Mouse (Mus musculus): ENCODE data around the gene Man2a2. TPM values are rescaled to one million over a fixed set of nuclear protein-coding genes. Genes with fewer than 3 reads are reported as not detected.

Man2a2 gene
- polyA plus RNA-seq (2017; shearing (Covaris generic)) = 12.3 TPM

DNA sequence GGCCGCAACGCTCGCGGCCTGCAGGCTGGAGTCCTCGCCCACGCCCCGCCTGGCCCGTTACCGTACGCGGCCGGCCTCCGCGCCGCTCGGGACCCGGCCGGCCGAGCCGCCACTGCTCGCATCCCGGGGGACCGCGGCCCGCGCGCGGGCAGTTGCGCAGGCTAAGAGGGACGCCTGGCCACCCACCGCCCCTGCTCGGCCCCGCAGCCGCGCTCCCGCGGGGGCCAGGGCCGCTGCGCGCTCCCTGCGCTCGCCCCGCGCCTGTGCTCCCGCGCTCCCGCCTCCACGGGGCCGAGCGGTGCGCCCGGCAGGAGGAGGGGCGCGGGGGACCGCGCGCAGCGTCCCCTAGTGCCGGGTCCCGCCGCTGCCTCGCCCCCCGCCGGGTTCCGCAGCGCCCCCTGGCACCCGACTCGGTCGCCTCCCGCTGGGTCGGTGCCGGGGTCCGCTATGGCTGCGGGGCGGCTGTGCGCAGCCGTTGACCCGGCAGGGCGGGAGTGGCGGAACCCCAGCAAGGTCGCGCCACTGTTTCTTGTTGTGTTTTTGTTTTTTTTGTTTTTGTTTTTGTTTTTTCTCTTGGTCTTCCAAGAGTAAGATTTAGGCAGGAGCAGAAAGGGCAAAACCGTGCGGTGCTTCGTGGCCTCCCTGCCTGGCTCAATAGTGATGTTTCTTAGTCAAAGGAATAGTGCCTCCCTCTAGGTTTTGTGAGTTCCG, at the start of gene Man2a2:
Gene Man2a2 (minus strand): TSS at position 335 of the 711 bp plus-strand sequence.

DNA sequence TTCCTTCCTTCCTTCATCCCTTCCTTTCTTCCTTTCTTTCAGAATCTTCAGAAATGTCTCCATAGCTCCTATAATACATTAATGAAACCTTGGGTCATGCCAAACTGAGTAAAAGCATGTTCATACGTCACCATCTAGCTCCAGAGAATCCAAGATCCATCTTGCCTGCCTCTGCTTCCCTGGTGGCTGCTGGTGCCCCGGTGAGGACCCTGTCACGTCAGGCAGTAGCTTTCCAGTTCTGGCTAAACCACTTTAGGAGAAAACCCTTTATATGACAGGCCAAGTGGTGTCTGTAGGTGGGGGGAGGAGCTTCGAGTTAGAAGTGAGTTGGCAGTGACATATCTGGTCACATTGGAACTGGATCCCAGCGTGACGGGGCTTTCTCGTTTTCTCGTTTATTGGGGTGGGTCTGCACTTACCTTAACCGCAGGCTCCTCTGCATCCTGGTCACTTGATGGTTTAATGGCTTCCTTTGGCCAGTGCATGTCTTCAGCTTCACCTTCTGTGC, 34.1 kb upstream of the Man2a2 start, which contains the start of gene Furin:
Gene Furin (minus strand): TSS at position 249 of the 508 bp plus-strand sequence.

GRCm38 (mm10) chr7:80387633-80388543, 16.7 kb upstream of the Man2a2 start, which contains the start of gene Fes:
Gene Fes (minus strand): TSS chr7:80387946.

GRCm38 (mm10) chr7:80342858-80343257, 28.3 kb downstream of the Man2a2 start, which contains the start of gene Hddc3:
Gene Hddc3 (plus strand): TSS chr7:80343104.

GRCm38 (mm10) chr7:80340793-80341192, 30.4 kb downstream of the Man2a2 start, which contains the start of gene Unc45a:
Gene Unc45a (minus strand): TSS chr7:80341005.

DNA sequence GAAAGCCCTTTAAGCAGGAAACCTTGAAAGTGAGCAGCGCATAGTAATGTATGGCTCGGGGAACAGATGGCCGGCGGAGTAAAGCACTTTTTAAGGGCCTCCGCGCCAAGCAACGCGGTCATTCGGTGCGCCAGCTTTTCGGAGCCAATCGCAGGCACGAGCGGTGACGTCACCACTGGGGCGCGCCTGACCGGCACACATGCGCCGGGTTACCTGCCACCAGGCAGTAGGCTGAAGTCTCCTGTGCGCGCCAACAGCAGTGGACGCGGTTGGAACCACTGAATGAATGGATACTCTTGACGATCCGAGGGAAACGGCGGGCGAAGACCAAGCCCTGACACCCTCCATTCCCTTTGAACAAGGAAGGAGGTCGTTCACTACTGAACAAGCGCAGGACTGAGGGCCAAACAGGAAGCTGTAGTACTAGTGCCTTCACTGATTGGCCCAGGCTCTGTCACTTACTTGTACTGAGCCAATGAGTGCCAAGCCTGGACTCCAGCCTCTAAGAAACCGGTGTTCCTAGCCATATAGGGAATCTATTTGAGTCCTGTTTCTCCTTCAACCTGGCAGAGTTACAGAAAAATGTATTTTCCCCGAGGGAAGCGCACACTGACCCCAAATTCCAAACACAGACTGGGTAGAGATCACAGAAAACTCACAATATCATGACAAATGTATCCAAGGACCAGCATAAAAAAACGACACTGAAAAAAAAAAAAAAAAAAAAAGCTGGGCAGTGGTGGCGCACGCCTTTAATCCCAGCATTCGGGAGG, 46.9 kb downstream of the Man2a2 start, which contains the start of gene Rccd1:
Gene Rccd1 (minus strand): TSS at position 412 of the 773 bp plus-strand sequence.

Other genes starting within 250 kb of the Man2a2 start
- gene Sema4b, start 184.5 kb downstream of the Man2a2 start, polyA plus RNA-seq (2017; shearing (Covaris generic)) = 6.1 TPM
- gene Cib1, start 138.6 kb downstream of the Man2a2 start, polyA plus RNA-seq (2017; shearing (Covaris generic)) = 187 TPM
- 13.9 TPM for gene Gdpgp1, start 138.5 kb downstream of the Man2a2 start, polyA plus RNA-seq (2017; shearing (Covaris generic))
- gene Ttll13, start 125.0 kb downstream of the Man2a2 start, polyA plus RNA-seq (2017; shearing (Covaris generic)) = 0.46 TPM
- gene Ngrn, start 110.2 kb downstream of the Man2a2 start, polyA plus RNA-seq (2017; shearing (Covaris generic)) = 63.3 TPM
- gene Vps33b, start 101.7 kb downstream of the Man2a2 start, polyA plus RNA-seq (2017; shearing (Covaris generic)) = 54.3 TPM
- gene Prc1, start 76.9 kb downstream of the Man2a2 start, polyA plus RNA-seq (2017; shearing (Covaris generic)) = 11.8 TPM
- gene Rccd1, start 46.9 kb downstream of the Man2a2 start, polyA plus RNA-seq (2017; shearing (Covaris generic)) = 32.3 TPM
- 93.4 TPM for gene Unc45a, start 30.4 kb downstream of the Man2a2 start, polyA plus RNA-seq (2017; shearing (Covaris generic))
- gene Hddc3, start 28.3 kb downstream of the Man2a2 start, polyA plus RNA-seq (2017; shearing (Covaris generic)) = 13.1 TPM
- 2.1 TPM for gene Fes, start 16.6 kb upstream of the Man2a2 start, polyA plus RNA-seq (2017; shearing (Covaris generic))
- 3.7 TPM for gene Furin, start 34.1 kb upstream of the Man2a2 start, polyA plus RNA-seq (2017; shearing (Covaris generic))
- gene Blm, start 163.7 kb upstream of the Man2a2 start, polyA plus RNA-seq (2017; shearing (Covaris generic)) = 9.9 TPM